Mouse (Mus musculus): ENCODE measurements around the gene Olfr1428. TPM values are rescaled to one million over a fixed set of nuclear protein-coding genes. Genes with fewer than 3 reads are reported as not detected.
"Not testable (repeated sequence)": the region's sequence is repeated elsewhere in the genome, so short reads cannot be mapped to it uniquely, and the experiment has no call there.

The Olfr1428 gene
- not detected in 2 replicates for polyA plus RNA-seq (2016; fragmentation: Nextera tagmentation; extraction: Ambion mirVana)

DNA sequence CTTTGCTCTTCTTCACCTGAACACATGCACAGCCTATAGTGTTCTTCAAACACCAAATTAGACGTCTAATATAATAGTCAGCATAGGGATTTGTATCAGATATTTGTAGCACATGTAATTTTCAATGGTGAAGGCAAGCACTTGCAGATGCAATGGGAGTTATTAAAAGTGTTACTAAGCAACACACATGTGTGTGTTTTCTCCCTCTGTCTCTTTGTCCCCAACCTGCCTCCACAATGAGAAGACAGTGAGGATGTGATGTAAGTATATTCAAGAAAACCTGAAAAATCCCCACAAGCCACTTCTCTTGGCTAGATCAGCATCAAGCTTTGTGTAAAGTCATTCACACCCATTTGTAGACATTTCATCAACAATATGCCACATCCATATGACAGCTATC is at the start of gene Olfr1428:
Gene Olfr1428 (minus strand): TSS at position 101 of the 400 bp plus-strand sequence.
- Histone ChIP-seq H3K4me3 (no peak within 1 kb of the TSS), H3K9me3 (no peaks in the 10 kb centered on the region), H3K4me1 (no peaks in the 10 kb centered on the region), H3K4me2 (replicated peaks) (no peak within 1 kb of the TSS), H3K9ac (replicated peaks) (no peak within 1 kb of the TSS), H3K27ac (replicated peaks) (no peak within 1 kb of the TSS), H3K36me3 (no peaks in the 10 kb centered on the region), H3K27me3 (no peaks in the 10 kb centered on the region)
- 80% methylated on average over 1 of the region's 1 CpGs for WGBS
- ATAC-seq (ENCODE audit: low FRiP score, low read depth): no peak

DNA sequence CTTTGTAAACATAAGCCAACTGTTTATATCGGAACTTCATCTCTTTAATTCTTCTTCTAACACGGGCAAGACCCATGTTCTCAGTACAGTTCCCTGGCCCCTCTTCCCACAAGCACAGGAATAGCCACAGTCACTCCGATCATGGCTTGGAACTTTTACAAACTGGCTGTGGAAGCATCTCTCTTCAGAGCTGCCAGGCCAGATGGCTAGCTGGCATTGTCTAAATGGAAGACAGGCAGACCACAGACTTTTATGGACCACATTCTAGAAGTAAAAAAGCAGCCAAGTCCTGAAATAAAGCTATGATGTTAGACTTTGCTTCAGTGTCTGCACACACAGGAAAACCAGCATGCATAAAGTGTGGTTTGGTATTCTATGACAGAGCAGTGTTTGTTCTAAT is 29.8 kb upstream of the Olfr1428 start:
- Histone ChIP-seq H3K4me3 (no peak overlapping the region), H3K9ac (replicated peaks) (no peak overlapping the region), H3K4me2 (replicated peaks) (no peak overlapping the region), H3K27ac (replicated peaks) (no peak overlapping the region), H3K36me3 (no peaks in the 10 kb centered on the region), H3K27me3 (no peaks in the 10 kb centered on the region), H3K9me3 (no peaks in the 10 kb centered on the region), H3K4me1 (no peaks in the 10 kb centered on the region)
- ATAC-seq (ENCODE audit: low FRiP score, low read depth): no peak
- WGBS: 92% methylated on average over 3 of the region's 3 CpGs

DNA sequence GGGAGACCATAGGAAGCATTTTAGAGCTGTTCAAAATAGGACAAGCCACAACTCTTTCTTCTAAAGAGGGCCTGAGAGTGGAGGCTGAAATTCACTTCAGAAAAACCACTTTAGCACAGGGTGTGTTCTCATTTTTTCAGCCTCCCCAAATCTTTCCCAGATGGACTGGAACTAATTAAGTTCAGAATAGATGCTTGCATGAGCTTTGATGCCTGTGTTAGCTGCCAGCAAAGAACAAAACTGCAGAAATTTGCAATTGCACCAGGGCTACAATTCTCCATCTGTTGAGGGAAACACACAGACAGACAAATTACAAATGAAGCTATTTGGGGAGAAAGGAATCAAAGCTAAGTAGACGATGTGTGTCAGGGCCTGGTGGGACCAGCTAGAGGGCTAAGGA is 27.7 kb upstream of the Olfr1428 start:
- no peak for ATAC-seq (ENCODE audit: low FRiP score, low read depth)
- no peaks in the 10 kb centered on the region for H3K27me3 ChIP-seq
- no peak overlapping the region for H3K4me2 ChIP-seq (replicated peaks)
- no peaks in the 10 kb centered on the region for H3K36me3 ChIP-seq
- H3K9me3 ChIP-seq: no peaks in the 10 kb centered on the region
- 48% methylated on average over 1 of the region's 1 CpGs for WGBS
- H3K9ac ChIP-seq (replicated peaks): no peak overlapping the region
- no peaks in the 10 kb centered on the region for H3K4me1 ChIP-seq
- no peak overlapping the region for H3K4me3 ChIP-seq
- no peak overlapping the region for H3K27ac ChIP-seq (replicated peaks)

DNA sequence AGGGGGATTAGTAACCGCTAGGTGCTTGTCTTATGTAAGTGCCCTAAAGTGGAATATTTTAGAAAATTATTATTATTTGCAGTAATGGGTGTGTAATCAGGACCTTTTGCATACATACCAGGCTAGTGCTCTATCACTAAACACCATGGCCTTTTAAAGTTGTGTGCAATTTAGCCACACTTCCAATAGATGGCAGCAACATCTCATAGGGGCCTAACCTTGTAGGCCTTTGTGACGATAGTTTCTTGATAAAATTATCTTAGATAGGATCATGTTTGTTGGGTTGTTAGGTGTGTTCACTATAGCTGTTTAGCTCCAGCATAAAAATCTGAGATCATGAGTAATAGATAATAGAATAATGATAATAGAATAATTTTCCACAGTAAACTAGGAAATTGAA is 18.6 kb upstream of the Olfr1428 start:
- no peak overlapping the region for H3K4me3 ChIP-seq
- H3K4me2 ChIP-seq (replicated peaks): no peak overlapping the region
- ATAC-seq (ENCODE audit: low FRiP score, low read depth): peak; percentile 69
- H3K9ac ChIP-seq (replicated peaks): no peak overlapping the region
- H3K9me3 ChIP-seq: no peaks in the 10 kb centered on the region
- H3K27ac ChIP-seq (replicated peaks): no peak overlapping the region
- H3K27me3 ChIP-seq: no peaks in the 10 kb centered on the region
- H3K36me3 ChIP-seq: no peaks in the 10 kb centered on the region
- no peaks in the 10 kb centered on the region for H3K4me1 ChIP-seq
- WGBS: 36% methylated on average over 2 of the region's 2 CpGs

DNA sequence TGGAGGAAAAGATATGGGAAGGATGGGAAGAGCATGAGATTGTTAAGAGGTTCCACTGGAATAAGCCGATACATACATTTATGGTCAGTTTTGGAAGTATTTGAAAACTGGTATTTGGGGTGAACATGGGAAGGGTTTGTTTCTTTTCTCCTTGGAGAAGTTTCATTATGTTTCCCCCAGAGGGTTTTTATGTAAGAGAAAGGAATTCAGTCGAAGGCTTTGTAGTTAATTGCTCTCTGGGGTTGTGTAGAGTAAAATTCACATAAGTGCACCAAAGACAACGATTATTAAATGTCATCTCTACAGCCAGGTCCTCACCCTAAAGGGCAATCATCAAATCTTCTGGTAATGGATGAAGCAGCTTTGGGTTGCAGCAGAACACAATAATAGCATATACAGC is 7.4 kb upstream of the Olfr1428 start, which contains the start of gene Olfr76:
Gene Olfr76 (minus strand): TSS at position 101 of the 400 bp plus-strand sequence.
- Histone ChIP-seq H3K9ac (replicated peaks) (no peak within 1 kb of the TSS), H3K27ac (replicated peaks) (no peak within 1 kb of the TSS), H3K4me1 (no peaks in the 10 kb centered on the region), H3K9me3 (no peaks in the 10 kb centered on the region), H3K36me3 (no peaks in the 10 kb centered on the region), H3K4me2 (replicated peaks) (no peak within 1 kb of the TSS), H3K27me3 (no peaks in the 10 kb centered on the region), H3K4me3 (no peak within 1 kb of the TSS)
- WGBS: 74% methylated on average over 3 of the region's 3 CpGs
- no peak for ATAC-seq (ENCODE audit: low FRiP score, low read depth)

DNA sequence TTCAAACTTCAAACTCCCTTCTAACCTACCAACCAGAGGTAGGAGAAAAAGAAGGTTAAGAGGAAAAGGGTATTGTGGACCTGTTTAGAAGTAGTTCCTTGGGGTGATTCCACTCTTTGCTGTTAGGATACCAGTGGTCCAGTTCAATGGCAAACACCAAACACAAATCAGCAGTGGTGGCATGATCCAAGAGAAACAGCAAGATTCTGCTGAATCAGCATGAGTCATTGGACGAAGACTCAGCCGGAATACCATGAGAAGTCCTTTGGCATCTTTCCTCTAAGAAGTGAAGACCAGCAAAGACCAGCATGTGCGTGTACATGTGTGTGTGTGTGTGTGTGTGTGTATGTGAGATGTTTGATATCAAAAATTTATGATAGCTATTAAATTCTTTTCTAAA is 767 bp upstream of the Olfr1428 start:
- no peak overlapping the region for H3K9ac ChIP-seq (replicated peaks)
- no peak for ATAC-seq (ENCODE audit: low FRiP score, low read depth)
- no peak overlapping the region for H3K4me3 ChIP-seq
- H3K4me1 ChIP-seq: no peaks in the 10 kb centered on the region
- no peaks in the 10 kb centered on the region for H3K9me3 ChIP-seq
- H3K4me2 ChIP-seq (replicated peaks): no peak overlapping the region
- 90% methylated on average over 3 of the region's 3 CpGs for WGBS
- H3K27ac ChIP-seq (replicated peaks): no peak overlapping the region
- H3K36me3 ChIP-seq: no peaks in the 10 kb centered on the region
- H3K27me3 ChIP-seq: no peaks in the 10 kb centered on the region

DNA sequence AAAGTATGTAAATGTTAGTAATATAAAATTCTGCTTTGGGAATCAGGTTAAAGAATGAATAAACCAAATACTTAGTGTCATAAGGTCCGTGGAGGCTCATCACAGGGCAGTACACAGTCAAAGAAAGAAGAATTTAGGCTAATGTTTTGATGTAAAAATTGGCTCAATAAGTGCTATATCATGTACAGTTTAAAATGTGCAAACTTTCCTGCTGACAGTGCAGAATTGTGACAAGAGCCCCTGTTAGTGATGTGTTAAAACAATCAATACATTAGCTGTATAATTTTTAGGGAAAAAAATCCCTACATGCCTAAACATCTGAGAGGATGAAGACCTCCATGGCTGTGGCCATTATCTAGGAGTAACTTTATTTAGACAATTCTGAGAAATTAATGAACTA is 1.9 kb downstream of the Olfr1428 start:
- H3K4me2 ChIP-seq (replicated peaks): no peak overlapping the region
- WGBS: 63% methylated on average over 1 of the region's 1 CpGs

DNA sequence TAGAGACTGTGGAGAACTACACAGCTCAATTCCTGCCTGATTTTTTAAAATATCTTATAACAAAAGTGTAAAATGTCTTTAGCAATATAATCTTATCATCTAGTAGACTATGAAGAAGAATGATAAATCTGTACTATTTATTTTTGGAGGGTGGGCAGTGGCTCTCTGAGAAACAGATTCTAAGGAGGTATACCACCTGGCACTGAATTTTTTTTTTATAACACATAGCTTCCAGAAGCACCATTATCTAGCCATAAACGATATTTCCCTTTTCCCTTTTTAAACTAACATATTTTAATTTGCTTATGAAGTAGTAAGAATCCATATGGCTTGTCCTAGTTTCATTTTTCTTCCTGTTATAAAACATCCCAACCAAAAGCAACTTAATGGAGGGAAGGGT is 11.2 kb downstream of the Olfr1428 start:
- Histone ChIP-seq H3K9ac (replicated peaks) (no peak overlapping the region), H3K4me1 (no peaks in the 10 kb centered on the region), H3K4me2 (replicated peaks) (no peak overlapping the region), H3K27ac (replicated peaks) (no peak overlapping the region), H3K36me3 (no peaks in the 10 kb centered on the region), H3K27me3 (no peaks in the 10 kb centered on the region), H3K9me3 (no peaks in the 10 kb centered on the region), H3K4me3 (no peak overlapping the region)
- no peak for ATAC-seq (ENCODE audit: low FRiP score, low read depth)
- 70% methylated on average over 1 of the region's 1 CpGs for WGBS

More for the DNA sequence above, 1.9 kb downstream of the Olfr1428 start:
- H3K27me3 ChIP-seq: no peaks in the 10 kb centered on the region
- ATAC-seq (ENCODE audit: low FRiP score, low read depth): no peak
- H3K27ac ChIP-seq (replicated peaks): no peak overlapping the region
- H3K36me3 ChIP-seq: no peaks in the 10 kb centered on the region
- no peak overlapping the region for H3K4me3 ChIP-seq
- H3K9me3 ChIP-seq: no peaks in the 10 kb centered on the region
- H3K9ac ChIP-seq (replicated peaks): no peak overlapping the region
- H3K4me1 ChIP-seq: no peaks in the 10 kb centered on the region

DNA sequence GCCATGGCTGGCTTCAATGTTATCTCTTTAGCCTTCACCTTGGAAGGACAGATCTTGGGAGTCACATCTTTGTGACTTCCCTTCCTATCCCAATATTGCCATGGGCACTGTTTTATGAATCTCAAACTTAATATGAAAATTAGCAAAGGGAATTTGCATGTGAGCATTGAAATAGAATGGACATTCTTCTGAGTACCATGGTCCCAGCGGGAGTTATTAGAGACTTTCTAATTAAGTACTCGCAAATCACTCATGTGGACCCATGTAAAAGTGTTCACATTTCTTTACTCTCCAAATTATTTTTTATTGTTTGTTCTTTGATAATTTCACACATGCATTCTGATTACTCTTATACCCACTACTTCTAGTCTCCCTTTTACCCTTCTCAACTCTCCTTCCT is 12.5 kb downstream of the Olfr1428 start, which contains the start of gene Olfr1427:
Gene Olfr1427 (minus strand): TSS at position 101 of the 400 bp plus-strand sequence.
- no peak within 1 kb of the TSS for H3K9ac ChIP-seq (replicated peaks)
- no peaks in the 10 kb centered on the region for H3K36me3 ChIP-seq
- H3K27ac ChIP-seq (replicated peaks): no peak within 1 kb of the TSS
- 93% methylated on average over 2 of the region's 2 CpGs for WGBS
- H3K27me3 ChIP-seq: no peaks in the 10 kb centered on the region
- H3K4me1 ChIP-seq: no peaks in the 10 kb centered on the region
- no peak within 1 kb of the TSS for H3K4me2 ChIP-seq (replicated peaks)
- no peaks in the 10 kb centered on the region for H3K9me3 ChIP-seq
- no peak within 1 kb of the TSS for H3K4me3 ChIP-seq
- ATAC-seq (ENCODE audit: low FRiP score, low read depth): no peak

DNA sequence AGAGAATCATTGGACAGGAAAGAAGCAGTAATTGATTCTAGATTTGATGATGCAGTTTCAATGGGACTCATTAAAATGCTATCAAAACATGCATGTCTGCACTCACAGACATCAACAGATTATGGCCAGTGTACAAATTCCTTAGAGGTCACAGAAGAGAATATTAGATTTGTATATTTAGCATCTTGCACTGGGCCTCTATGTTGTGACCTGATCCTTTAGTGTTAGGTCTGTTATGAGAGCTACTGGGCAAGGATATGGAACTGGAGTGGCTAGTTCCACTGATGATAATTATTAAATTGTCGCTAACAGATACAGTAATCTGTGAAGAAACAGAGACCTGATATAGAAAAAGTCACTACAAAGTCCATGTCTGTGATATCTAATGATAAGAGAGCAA is 23.8 kb downstream of the Olfr1428 start, which contains the start of gene Olfr1426:
Gene Olfr1426 (minus strand): TSS at position 101 of the 400 bp plus-strand sequence.
- H3K4me2 ChIP-seq (replicated peaks): no peak within 1 kb of the TSS
- no peaks in the 10 kb centered on the region for H3K4me1 ChIP-seq
- H3K27ac ChIP-seq (replicated peaks): no peak within 1 kb of the TSS
- 87% methylated on average over 1 of the region's 1 CpGs for WGBS
- ATAC-seq (ENCODE audit: low FRiP score, low read depth): no peak
- no peaks in the 10 kb centered on the region for H3K36me3 ChIP-seq
- H3K9me3 ChIP-seq: no peaks in the 10 kb centered on the region
- no peak within 1 kb of the TSS for H3K9ac ChIP-seq (replicated peaks)
- no peak within 1 kb of the TSS for H3K4me3 ChIP-seq
- no peaks in the 10 kb centered on the region for H3K27me3 ChIP-seq

DNA sequence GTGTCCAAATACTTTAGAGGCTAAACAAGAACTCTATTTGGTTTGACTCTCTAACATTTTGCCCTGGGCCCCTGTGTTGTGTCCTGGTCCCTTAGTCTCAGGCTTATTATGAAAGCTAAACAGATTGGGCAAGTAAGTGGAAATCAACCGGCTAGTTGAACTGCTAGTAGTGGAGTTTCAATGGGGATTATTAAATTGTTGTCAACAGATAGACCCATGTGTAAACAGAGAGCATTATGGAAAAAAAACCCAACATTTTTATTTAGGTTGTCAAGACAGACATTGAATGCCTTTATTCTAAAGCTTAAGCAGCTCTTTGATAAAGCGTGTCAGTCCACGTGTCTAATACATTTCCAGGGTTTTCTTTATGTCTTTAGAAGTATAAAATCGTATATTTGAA is 38.1 kb downstream of the Olfr1428 start, which contains the start of gene Olfr1425:
Gene Olfr1425 (minus strand): TSS at position 101 of the 400 bp plus-strand sequence.
- H3K9me3 ChIP-seq; H3K9ac ChIP-seq (replicated peaks); H3K4me1 ChIP-seq; H3K36me3 ChIP-seq; H3K4me3 ChIP-seq; H3K4me2 ChIP-seq (replicated peaks); H3K27ac ChIP-seq (replicated peaks); H3K27me3 ChIP-seq; ATAC-seq (ENCODE audit: low FRiP score, low read depth): not testable (repeated sequence)
- WGBS: 85% methylated on average over 4 of the region's 4 CpGs

DNA sequence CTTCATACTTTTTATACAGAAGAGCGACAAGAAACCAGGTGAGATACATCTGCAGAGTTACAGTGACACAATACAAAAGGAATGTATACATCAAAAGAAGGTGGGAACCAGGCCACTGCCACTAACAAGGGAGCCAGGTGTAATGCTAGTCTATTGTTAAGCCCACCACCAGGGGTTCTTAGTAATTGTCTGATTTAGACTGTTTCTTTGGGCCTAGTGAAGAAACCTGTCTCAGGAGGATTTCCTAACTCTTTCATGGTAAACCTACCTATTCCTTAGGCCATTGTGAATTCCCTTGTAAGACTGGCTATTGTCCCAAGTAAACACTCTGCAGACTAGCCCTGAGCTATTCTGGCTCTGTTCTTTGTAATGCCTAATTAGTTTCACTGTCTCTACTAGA is 46.2 kb downstream of the Olfr1428 start:
- ATAC-seq (ENCODE audit: low FRiP score, low read depth); H3K27ac ChIP-seq (replicated peaks); H3K9ac ChIP-seq (replicated peaks); H3K4me2 ChIP-seq (replicated peaks); H3K4me1 ChIP-seq; H3K4me3 ChIP-seq; H3K9me3 ChIP-seq; H3K27me3 ChIP-seq; H3K36me3 ChIP-seq: not testable (repeated sequence)
- 81% methylated on average over 1 of the region's 1 CpGs for WGBS

DNA sequence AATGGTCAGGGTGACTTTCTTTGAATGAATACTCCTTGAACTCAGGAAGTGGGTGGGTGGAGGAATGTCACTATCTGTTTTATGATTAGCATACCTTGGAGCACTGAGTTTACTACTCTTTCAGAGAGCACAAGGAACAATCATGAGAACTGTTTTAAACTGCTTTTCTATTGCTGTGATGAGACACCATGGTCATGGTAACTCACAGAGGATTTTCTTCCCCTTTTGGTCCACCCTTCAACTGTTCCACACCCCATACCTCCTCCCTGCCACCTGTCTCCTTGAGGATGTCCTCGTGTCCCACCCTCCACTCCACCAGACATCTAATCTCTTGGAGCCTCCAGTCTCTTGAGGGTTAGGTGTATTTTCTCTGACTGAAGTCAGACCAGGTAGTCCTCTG is 47.9 kb downstream of the Olfr1428 start:
- H3K9ac ChIP-seq (replicated peaks); H3K36me3 ChIP-seq; ATAC-seq (ENCODE audit: low FRiP score, low read depth); H3K4me1 ChIP-seq; H3K4me2 ChIP-seq (replicated peaks); H3K9me3 ChIP-seq; H3K27me3 ChIP-seq; H3K4me3 ChIP-seq; H3K27ac ChIP-seq (replicated peaks): not testable (repeated sequence)
- 69% methylated on average over 1 of the region's 1 CpGs for WGBS

All from midbrain, embryonic 12.5 days (tissue).